Mouse (Mus musculus) thymus, postnatal 10 days (tissue): ENCODE results near the gene Ofcc1.

Experiments
- DNase-seq, 2 experiments: peaks; one replicate each; pipeline ENCODE4 v3.0.0; 2021; ENCODE audit warnings: low spot score in 2 of 2

Gene Ofcc1

GRCm38 (mm10) chr13:40000236-40000635 is 361.0 kb downstream of the Ofcc1 start:
- no peak for DNase-seq

DNA sequence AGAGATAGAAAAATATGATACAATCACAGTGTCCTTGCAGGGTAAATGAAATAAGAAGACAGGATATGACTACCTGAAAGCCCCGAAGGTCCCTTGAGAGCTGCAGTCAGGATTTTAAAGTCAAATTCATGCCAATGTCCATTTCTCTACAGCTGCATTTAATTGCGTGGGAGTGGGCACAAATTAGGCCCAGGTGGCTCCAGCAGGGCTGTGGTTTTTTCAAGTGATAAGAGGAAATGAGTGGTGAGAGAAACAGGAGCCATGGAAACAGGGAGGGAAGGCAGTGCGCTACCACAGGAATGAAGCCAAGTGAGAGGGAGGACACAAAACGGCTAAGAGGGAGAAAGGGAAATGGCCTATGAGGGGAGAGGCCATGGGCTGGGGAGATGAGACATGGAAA is 363.3 kb downstream of the Ofcc1 start:
- DNase-seq, result no peak

DNA sequence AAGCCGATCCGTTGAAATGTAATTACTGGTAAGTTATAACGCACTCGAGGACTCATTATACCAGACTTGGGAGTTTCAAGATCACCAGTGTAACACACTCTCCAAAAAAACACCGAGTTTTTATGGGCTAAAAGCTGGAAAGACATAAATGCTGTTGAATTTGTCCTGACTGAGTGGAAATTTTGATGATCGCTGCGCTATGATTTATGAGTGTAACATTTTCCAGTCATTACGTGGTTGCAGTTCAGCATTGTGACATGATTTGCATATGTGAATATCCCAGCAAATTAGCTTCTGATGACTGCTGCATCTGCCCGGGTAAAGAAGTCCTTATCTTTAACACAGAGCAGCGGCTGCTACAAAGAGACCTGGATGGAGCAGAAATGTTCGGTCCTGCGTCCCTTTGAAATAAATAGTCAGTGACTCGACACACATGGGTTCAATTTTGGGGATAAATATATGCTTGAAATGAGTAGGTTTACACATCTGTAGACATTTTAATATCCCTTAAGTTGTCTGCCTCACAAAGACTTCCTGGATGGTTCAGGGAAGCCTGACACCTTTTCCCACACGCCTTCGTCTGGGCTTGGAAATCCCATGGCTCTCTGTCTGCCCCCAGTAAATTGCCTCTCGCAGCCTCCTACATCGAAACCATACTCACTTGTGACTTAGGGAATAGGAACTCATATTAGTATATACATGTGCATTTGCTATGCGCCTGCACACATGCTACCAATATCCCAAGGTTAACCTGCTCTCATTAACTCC is 381.8 kb downstream of the Ofcc1 start:
- DNase-seq, result no peak

DNA sequence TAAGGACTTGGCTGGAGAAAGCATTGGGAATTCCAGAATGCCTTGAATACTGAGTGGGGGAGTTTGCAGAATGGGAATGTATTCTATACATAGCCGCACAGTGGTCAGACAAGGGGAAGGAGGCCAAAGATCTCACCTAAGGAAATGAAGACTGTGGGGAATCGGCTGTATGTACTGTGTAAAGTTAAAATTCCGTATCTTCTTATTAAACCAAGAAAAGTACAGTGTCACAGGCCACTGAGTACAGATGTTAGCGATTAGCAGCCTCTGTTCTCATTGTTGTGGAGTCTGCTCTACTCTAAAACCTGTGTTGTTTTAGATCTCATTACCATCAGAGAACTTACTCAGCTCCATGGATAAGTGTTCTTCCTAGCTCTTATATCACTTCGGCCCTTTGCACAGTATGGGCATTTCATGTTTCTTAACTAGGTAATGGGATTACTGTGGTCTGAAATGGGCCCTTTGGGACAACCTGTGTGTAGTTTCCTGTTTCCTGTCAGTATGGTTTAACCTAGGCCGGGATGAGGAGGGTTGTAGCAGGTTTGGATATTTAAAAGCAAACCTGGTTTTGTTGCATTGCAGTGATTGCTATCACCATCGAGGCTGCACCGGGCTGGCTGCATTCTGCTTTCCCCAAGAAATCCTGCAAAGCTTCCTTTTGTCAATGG is 392.8 kb downstream of the Ofcc1 start:
- no peak for DNase-seq

DNA sequence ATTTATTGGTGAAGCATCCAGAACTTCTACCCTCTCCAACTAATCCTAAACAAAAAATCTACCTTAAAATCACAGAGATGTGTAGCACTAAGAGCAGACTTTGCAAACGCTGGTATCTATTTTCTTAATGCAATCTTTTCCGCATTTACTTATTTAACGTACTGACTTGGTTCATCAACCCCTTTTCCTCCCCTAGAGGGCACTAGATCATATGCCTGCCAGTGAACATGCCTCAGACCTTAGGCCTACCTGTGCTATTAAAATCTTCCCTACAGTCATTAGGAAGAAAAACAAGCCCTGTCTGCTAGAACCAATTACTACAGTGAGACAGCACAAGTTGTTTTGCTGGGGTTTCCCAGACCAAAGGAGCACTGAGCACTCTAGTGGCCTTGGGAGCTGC is 404.0 kb downstream of the Ofcc1 start:
- DNase-seq, result no peak

GRCm38 (mm10) chr13:39956017-39956416 is 405.2 kb downstream of the Ofcc1 start:
- DNase-seq, result no peak
